Mouse (Mus musculus) cerebellum, adult 2 months (tissue): Measurements from ENCODE around the gene Fermt1.

Experiments used
- CTCF ChIP-seq: fragments of 200-500 bp; IDR thresholded peaks from 2 replicates; pipeline ENCODE4 v1.5.1; 2011; ENCODE audit warnings: low read depth, mild to moderate bottlenecking, control low read depth, low read length, moderate library complexity, borderline replicate concordance; ENCODE audit not compliant: insufficient read depth
- POLR2A ChIP-seq: fragments of 200-500 bp; IDR thresholded peaks from 2 replicates; pipeline ENCODE4 v1.6.1; 2011; ENCODE audit warnings: low read length, control low read depth, borderline replicate concordance; ENCODE audit not compliant: insufficient read depth

GRCm38 (mm10) chr2:132898211-132898610 lies 47.5 kb downstream of the Fermt1 start:
- TF ChIP-seq POLR2A (no peak), CTCF (no peak)
